Mouse (Mus musculus) embryonic facial prominence, embryonic 10.5 days (tissue): Measurements from ENCODE around the gene Ppp1r10. TPM values are rescaled to one million over a fixed set of nuclear protein-coding genes. Genes with fewer than 3 reads are reported as not detected.

Experiments used
- DNase-seq: peaks from one replicate; pipeline ENCODE4 v3.0.0-alpha.2; 2017; ENCODE audit warnings: low spot score
- H3K27ac ChIP-seq: fragments of 300-500 bp; sonication (generic); replicated peaks from 2 replicates; pipeline ENCODE4 v1.5.1; 2016; ENCODE audit warnings: mild to moderate bottlenecking
- H3K27me3 ChIP-seq: fragments of 300-500 bp; sonication (generic); replicated peaks from 2 replicates; pipeline ENCODE4 v1.6.1; 2016; ENCODE audit warnings: low read depth, mild to moderate bottlenecking; ENCODE audit not compliant: poor library complexity, severe bottlenecking
- H3K36me3 ChIP-seq: fragments of 300-500 bp; sonication (generic); replicated peaks from 2 replicates; pipeline ENCODE4 v1.6.1; 2016; ENCODE audit warnings: mild to moderate bottlenecking, moderate library complexity
- H3K4me1 ChIP-seq: fragments of 300-500 bp; sonication (generic); 2 replicates; pipeline ENCODE4 v1.6.1; 2016
- H3K4me3 ChIP-seq: fragments of 300-500 bp; sonication (generic); 2 replicates; pipeline ENCODE4 v1.5.1; 2016; ENCODE audit warnings: mild to moderate bottlenecking, moderate library complexity
- H3K9me3 ChIP-seq: fragments of 300-500 bp; sonication (generic); 2 replicates; pipeline ENCODE4 v1.6.1; 2016; ENCODE audit warnings: mild to moderate bottlenecking
- WGBS: fragments of 180-500 bp; shearing (Covaris S2); methylation state at CpG from one replicate; pipeline ENCODE4 v1.1.7; 2016; 5-methylcytosine and 5-hydroxymethylcytosine counted together
- polyA plus RNA-seq: library from polyadenylated mRNA; unstranded; fragments of >200 nt; fragmentation: Nextera tagmentation; extraction: Ambion mirVana; gene quantifications from 2 replicates; pipeline ENCODE4 v1.2.1, GENCODE M21; 2016

Gene Ppp1r10
- polyA plus RNA-seq, 1 experiment from 2014 or later, result 59.7 TPM

DNA sequence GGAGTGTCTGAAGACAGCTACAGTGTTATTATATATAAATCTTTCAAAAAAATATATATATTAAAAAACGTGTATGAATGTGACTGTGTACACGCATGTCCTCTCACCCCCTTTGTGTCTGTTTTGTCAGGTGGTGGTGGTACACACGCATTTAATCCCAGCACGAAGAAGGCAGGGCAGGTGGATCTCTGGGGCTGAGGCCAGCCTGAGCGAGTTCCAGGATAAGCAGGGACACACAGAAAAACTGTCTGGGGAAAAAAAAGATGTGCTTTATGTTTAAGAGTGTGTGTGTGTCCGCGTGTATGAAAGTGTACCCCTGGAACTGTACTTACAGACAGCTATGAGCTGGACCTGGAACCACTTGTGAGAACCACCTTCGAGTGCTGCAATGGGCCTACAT lies 38.4 kb downstream of the Ppp1r10 start:
- H3K4me1 ChIP-seq, result no peaks in the 10 kb centered on the region
- 81% methylated on average over 8 of the region's 8 CpGs for WGBS
- H3K27me3 ChIP-seq, result no peaks in the 10 kb centered on the region
- H3K36me3 ChIP-seq, result peaks cover 49% of the 10 kb centered on the region
- no peak overlapping the region for H3K4me3 ChIP-seq
- DNase-seq, result no peak
- no peak overlapping the region for H3K27ac ChIP-seq
- H3K9me3 ChIP-seq, result no peaks in the 10 kb centered on the region

DNA sequence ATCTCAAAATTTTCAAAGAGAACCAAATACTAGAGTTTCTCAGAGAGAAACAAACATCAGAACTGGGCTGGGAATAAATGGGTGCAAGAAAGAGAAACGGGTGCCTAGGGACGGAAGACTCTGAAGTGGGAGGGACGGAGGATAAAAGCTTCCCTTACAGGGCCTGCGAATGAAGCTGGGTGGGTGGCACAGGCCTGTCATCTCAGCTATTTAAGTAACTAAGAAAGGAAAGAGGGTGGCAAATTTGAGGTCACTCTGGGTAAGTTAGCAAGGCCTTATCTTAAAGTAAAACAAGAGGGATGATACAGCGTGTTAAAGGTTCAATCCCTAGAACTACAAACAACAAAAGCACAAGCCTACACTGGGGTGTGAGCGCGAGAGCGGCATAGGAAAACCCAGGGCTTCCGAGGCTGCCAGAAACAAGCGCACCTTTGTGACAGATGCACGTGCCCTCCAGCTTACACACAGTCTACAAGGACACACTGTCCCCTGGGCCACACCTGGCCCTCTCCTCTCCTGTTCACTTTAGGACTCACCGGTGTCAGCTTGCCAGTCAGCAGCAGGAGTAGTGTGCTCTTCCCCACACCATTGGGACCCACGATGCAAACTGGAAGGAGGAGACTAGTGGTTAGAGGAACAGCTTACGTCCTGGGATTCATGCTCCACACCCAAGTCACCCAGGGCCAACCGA lies 42.4 kb downstream of the Ppp1r10 start:
- no peak for DNase-seq
- Histone ChIP-seq H3K27ac (no peak overlapping the region), H3K9me3 (no peaks in the 10 kb centered on the region), H3K4me1 (no peaks in the 10 kb centered on the region), H3K4me3 (no peak overlapping the region), H3K36me3 (peaks cover 90% of the 10 kb centered on the region), H3K27me3 (no peaks in the 10 kb centered on the region)
- 96% methylated on average over 15 of the region's 15 CpGs for WGBS

DNA sequence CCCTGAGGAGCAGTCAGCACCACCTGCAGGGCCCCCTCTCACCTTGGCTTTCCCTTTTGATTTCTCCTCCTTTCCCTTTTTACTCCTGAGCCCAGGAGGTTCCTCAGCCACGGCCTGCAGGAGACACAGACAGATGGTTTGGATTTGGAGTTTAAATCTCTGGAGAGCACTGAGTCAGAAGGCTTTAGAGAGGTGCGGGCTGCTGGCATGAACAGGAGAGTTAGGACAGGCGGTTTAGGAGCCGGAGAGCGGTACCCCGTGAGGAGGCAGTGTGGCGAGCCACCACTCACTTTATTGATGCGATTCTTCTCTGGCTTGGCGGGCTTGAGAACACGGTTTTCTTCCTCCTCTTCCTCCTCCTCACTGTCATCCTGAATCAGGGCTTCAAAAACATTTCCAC lies 47.0 kb downstream of the Ppp1r10 start:
- Histone ChIP-seq H3K9me3 (no peaks in the 10 kb centered on the region), H3K4me1 (peaks cover 3% of the 10 kb centered on the region; the same call in 1 of the 2 replicates), H3K4me3 (no peak overlapping the region), H3K27ac (no peak overlapping the region), H3K27me3 (no peaks in the 10 kb centered on the region), H3K36me3 (peaks cover 95% of the 10 kb centered on the region)
- DNase-seq, result no peak
- WGBS, result 88% methylated on average over 10 of the region's 10 CpGs

DNA sequence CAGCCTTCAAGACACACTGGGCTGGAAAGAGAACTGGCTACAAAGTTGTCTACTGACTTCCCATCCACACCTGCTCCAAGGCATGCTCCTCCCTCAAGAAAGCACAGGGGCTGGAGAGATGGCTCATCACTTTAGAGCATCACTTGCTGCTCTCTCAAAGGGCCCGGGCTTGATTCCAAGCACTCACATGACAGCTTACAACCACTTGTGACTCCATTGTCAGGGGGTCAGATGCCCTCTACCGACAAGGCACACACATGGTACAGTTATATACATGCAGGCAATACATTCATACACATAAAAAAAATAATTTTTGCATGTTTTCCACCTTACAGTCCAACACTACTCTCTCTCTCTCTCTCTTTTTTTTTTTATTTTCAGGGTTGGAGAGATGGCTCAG lies 51.4 kb downstream of the Ppp1r10 start:
- H3K27me3 ChIP-seq, result no peaks in the 10 kb centered on the region
- H3K4me3 ChIP-seq, result no peak overlapping the region
- no peak for DNase-seq
- H3K9me3 ChIP-seq, result no peaks in the 10 kb centered on the region
- 87% methylated on average over 2 of the region's 2 CpGs for WGBS
- peaks cover 17% of the 10 kb centered on the region for H3K4me1 ChIP-seq
- H3K36me3 ChIP-seq, result peaks cover 59% of the 10 kb centered on the region
- no peak overlapping the region for H3K27ac ChIP-seq

GRCm38 (mm10) chr17:35969418-35970389 lies 53.5 kb downstream of the Ppp1r10 start, which contains the start of gene Abcf1:
Gene Abcf1 (minus strand): TSS chr17:35969761.
- peak within 1 kb of the TSS; percentile 82 for H3K4me3 ChIP-seq
- H3K27ac ChIP-seq, result peak within 1 kb of the TSS; percentile 88
- H3K27me3 ChIP-seq, result no peaks in the 10 kb centered on the region
- peaks cover 59% of the 10 kb centered on the region for H3K36me3 ChIP-seq
- peak; percentile 99 for DNase-seq
- peaks cover 17% of the 10 kb centered on the region for H3K4me1 ChIP-seq
- under 1% methylated on average over 68 of the region's 68 CpGs for WGBS
- H3K9me3 ChIP-seq, result no peaks in the 10 kb centered on the region

DNA sequence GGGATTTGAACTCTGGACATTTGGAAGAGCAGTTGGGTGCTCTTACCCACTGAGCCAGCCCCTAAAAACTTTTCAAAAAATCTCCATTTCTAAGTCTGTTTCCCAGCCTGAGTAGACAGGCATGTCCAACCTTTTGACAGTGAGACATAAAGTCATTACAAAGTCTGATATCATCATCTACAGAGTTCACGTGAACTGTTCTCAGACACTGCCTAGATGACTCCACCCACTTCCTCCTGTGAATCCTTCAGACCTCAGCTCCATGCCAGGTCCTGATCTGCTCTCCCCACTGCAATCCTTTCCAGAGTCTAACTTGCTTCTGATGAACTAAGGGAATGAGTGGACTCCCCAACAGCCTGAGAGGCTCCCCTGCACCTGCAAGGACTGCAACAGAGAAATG lies 55.9 kb downstream of the Ppp1r10 start:
- no peaks in the 10 kb centered on the region for H3K27me3 ChIP-seq
- H3K36me3 ChIP-seq, result peaks cover 54% of the 10 kb centered on the region
- WGBS, result 83% methylated on average over 1 of the region's 1 CpGs
- DNase-seq, result no peak
- peaks cover 17% of the 10 kb centered on the region for H3K4me1 ChIP-seq
- no peak overlapping the region for H3K4me3 ChIP-seq
- H3K27ac ChIP-seq, result no peak overlapping the region
- H3K9me3 ChIP-seq, result no peaks in the 10 kb centered on the region

DNA sequence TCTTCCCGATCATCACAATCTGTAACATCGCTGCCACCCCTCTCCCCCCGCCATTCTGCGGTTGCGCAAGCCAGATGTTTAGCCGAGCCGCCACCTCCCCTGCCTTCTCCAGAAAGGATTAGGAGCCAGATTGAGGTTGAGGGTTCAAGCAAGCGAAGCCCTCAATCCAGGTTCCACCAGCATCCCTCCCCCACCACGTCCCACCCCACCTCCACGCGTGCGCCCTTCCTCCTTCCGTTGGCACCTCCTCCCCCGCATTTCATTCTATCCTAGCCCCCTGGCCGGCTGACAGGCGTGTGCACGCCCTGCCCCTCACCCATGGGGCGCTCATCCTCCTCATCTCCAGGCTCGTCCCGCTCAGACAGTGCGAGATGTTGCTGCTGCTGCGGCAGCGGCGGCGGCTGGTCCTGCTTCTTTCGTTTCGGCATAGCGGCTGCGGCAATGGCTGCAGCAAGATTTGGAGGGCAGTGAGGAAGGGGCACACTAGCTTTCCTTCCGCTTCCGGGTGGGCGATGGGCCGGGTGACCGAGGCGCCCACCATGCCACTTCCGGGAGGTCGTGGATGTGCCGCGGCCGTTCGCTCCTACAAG lies 62.7 kb downstream of the Ppp1r10 start:
- peaks cover 59% of the 10 kb centered on the region for H3K36me3 ChIP-seq
- H3K4me3 ChIP-seq, result peak overlapping the region; percentile 86
- peaks cover 25% of the 10 kb centered on the region for H3K4me1 ChIP-seq
- DNase-seq, result peak; percentile 91
- H3K9me3 ChIP-seq, result no peaks in the 10 kb centered on the region
- peak overlapping the region; percentile 95 for H3K27ac ChIP-seq
- WGBS, result under 1% methylated on average over 41 of the region's 41 CpGs
- H3K27me3 ChIP-seq, result no peaks in the 10 kb centered on the region

DNA sequence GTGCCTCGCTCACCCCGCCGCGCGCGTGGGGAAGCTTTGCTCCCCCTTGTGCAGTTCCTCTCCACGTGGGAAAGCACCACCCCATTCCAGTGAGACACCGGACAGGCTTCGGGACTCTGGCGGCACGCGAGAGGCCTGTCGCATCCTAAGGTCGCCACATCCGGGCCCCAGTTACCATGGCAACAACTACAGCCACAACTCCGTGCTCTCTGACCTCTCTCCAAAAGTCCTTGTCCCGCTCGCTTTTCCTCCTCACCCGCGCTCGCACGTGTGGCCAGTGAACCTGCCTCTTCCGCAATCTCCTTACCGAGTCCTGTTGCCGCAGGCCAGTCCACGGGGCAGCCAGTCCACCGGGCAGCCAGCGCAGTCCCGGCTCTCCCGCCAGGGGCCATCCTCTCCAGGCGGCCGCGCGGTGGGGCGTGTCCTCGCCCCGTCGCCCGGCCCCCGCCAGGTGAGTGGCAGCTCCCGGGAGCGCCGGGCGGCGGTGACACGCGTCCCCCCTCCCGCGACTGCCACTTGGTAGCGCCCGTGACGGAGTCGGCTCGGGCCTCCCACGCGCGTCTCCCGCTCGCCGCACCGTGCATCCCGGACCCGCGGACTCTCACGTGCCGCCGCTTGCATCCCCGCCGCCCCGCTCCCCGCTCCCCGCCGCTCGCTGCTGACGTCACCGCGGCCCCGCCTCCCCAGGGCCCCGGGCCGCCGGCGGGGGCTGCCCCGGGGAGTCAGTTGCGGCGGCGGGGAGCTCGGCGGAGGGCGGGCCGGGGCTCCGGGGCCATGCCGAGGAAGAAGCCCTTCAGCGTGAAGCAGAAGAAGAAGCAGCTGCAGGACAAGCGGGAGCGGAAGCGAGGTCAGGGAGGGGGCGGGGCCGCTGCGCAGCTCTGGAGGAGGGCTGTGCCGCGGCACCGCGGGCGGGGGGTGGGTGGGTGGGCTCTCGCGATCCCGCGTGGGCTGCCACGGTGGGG lies 63.4 kb downstream of the Ppp1r10 start, which contains the start of the genes Gnl1 and Prr3:
Gene Gnl1, plus strand, starts transcription at position 451 of the 962 bp plus-strand sequence.
Gene Prr3, minus strand, starts transcription at position 836 of the 962 bp plus-strand sequence.
- peaks cover 58% of the 10 kb centered on the region for H3K36me3 ChIP-seq
- under 1% methylated on average over 109 of the region's 109 CpGs for WGBS
- peaks cover 25% of the 10 kb centered on the region for H3K4me1 ChIP-seq
- H3K27ac ChIP-seq, result peak within 1 kb of the TSS; percentile 95
- peak; percentile 93 for DNase-seq
- no peaks in the 10 kb centered on the region for H3K27me3 ChIP-seq
- H3K9me3 ChIP-seq, result no peaks in the 10 kb centered on the region
- H3K4me3 ChIP-seq, result peak within 1 kb of the TSS; percentile 86

GRCm38 (mm10) chr17:35980363-35980754 lies 64.1 kb downstream of the Ppp1r10 start:
- Histone ChIP-seq H3K27me3 (no peaks in the 10 kb centered on the region), H3K36me3 (peaks cover 59% of the 10 kb centered on the region), H3K9me3 (no peaks in the 10 kb centered on the region), H3K4me1 (peaks cover 25% of the 10 kb centered on the region), H3K4me3 (peak overlapping the region; percentile 86), H3K27ac (peak overlapping the region; percentile 95)
- under 1% methylated on average over 29 of the region's 29 CpGs for WGBS
- DNase-seq, result peak; percentile 69

- peaks cover 62% of the 10 kb centered on the region for H3K36me3 ChIP-seq
- no peaks in the 10 kb centered on the region for H3K9me3 ChIP-seq
- no peak overlapping the region for H3K27ac ChIP-seq
- no peaks in the 10 kb centered on the region for H3K27me3 ChIP-seq
- H3K4me3 ChIP-seq, result peak overlapping the region; percentile 86; the same call in 1 of the 2 replicates
- DNase-seq, result no peak
- WGBS, result 92% methylated on average over 9 of the region's 9 CpGs
- peaks cover 25% of the 10 kb centered on the region for H3K4me1 ChIP-seq
Observed at GRCm38 (mm10) chr17:35981776-35982175, 65.5 kb downstream of the Ppp1r10 start.
